8 mouse cellular contexts compared by ENCODE assay signal in genomic region chr11:101617849-101618248, GRCm38 (mm10). TPM values are rescaled to one million over a fixed set of nuclear protein-coding genes. Genes with fewer than 3 reads are reported as not detected.
DNase-seq lines count a peak whose midpoint lies in the region; ATAC-seq and TF ChIP-seq lines count a peak whose summit lies in the region.

No protein-coding gene starts in this region.

- TF ChIP-seq CTCF in brain, embryonic 14.5 days (IDR thresholded peaks at IDR 0.05; ENCODE audit: borderline replicate concordance, extremely low read depth, insufficient read depth, insufficient read length): no peak
- no peak for TF ChIP-seq CTCF in liver, embryonic 14.5 days (IDR thresholded peaks at IDR 0.05; ENCODE audit: low read depth)
- TF ChIP-seq CTCF in cerebellum, adult 2 months (IDR thresholded peaks at IDR 0.05; ENCODE audit: borderline replicate concordance, insufficient read depth, low read depth, low read length): no peak

- H3K27me3 ChIP-seq in heart, embryonic 16.5 days (ENCODE audit: control insufficient read depth, insufficient read depth, low read length): no peaks in the 10 kb centered on the region
- no peaks in the 10 kb centered on the region for H3K27me3 ChIP-seq in liver, embryonic 14.5 days (ENCODE audit: control insufficient read depth, insufficient read depth, low read length)
- H3K27me3 ChIP-seq in neural tube, embryonic 14.5 days (ENCODE audit: control insufficient read depth, insufficient read depth, low read length): no peaks in the 10 kb centered on the region
- H3K27me3 ChIP-seq in cerebellum, adult 2 months (ENCODE audit: control insufficient read depth, insufficient read depth, low read length): no peaks in the 10 kb centered on the region

- peak overlapping the region; percentile 7; the same call in 1 of the 2 replicates for H3K4me2 ChIP-seq in heart, embryonic 16.5 days (ENCODE audit: low read depth, low read length)
- peak overlapping the region; percentile 13; the same call in 1 of the 2 replicates for H3K4me2 ChIP-seq in liver, embryonic 14.5 days (ENCODE audit: low read depth)
- peak overlapping the region; percentile 8; the same call in 1 of the 2 replicates for H3K4me2 ChIP-seq in neural tube, embryonic 14.5 days (ENCODE audit: low read depth, low read length)

- no peak for TF ChIP-seq EP300 in liver, embryonic 14.5 days (IDR thresholded peaks at IDR 0.05; ENCODE audit: low read depth)

- H3K27ac ChIP-seq in heart, embryonic 16.5 days (ENCODE audit: low read length): no peak overlapping the region
- H3K27ac ChIP-seq in liver, embryonic 14.5 days: no peak overlapping the region; the same call in 1 of the 2 replicates
- H3K27ac ChIP-seq in neural tube, embryonic 14.5 days (ENCODE audit: low read depth, low read length): no peak overlapping the region; the same call in 1 of the 2 replicates
- H3K27ac ChIP-seq in cerebellum, adult 2 months (ENCODE audit: insufficient read depth, low read length): no peak overlapping the region

- no peaks in the 10 kb centered on the region for H3K36me3 ChIP-seq in heart, embryonic 16.5 days (ENCODE audit: control insufficient read depth, insufficient read depth)
- H3K36me3 ChIP-seq in liver, embryonic 14.5 days (replicated peaks; ENCODE audit: control insufficient read depth, insufficient read depth, low read depth): no peaks in the 10 kb centered on the region
- H3K36me3 ChIP-seq in neural tube, embryonic 14.5 days (ENCODE audit: control insufficient read depth, insufficient read depth, low read length): no peaks in the 10 kb centered on the region

- peaks cover 4% of the 10 kb centered on the region for H3K4me1 ChIP-seq in heart, embryonic 16.5 days (ENCODE audit: control insufficient read depth, insufficient read depth, low read length)
- peaks cover 35 to 43% of the 10 kb centered on the region in 2 experiments for H3K4me1 ChIP-seq in liver, embryonic 14.5 days (replicated peaks; ENCODE audit: control insufficient read depth in 2 of 2, insufficient read depth in 2 of 2, low read length in 1 of 2)
- peaks cover 14% of the 10 kb centered on the region; the same call in 1 of the 2 replicates for H3K4me1 ChIP-seq in neural tube, embryonic 14.5 days (ENCODE audit: control insufficient read depth, insufficient read depth, low read length)
- no peaks in the 10 kb centered on the region for H3K4me1 ChIP-seq in cerebellum, adult 2 months (ENCODE audit: control insufficient read depth, insufficient read depth, low read length)

- no peak for TF ChIP-seq POLR2A in brain, embryonic 14.5 days (IDR thresholded peaks at IDR 0.05; ENCODE audit: borderline replicate concordance, extremely low read depth, insufficient read depth, insufficient read length, poor library complexity, severe bottlenecking)
- no peak for TF ChIP-seq POLR2A in cerebellum, adult 2 months (IDR thresholded peaks at IDR 0.05; ENCODE audit: borderline replicate concordance, insufficient read depth, low read length)

- no peak overlapping the region for H3K4me3 ChIP-seq in heart, embryonic 16.5 days (ENCODE audit: low read length)
- no peak overlapping the region for H3K4me3 ChIP-seq in liver, embryonic 14.5 days (ENCODE audit: insufficient read depth in 1 of 2, low read depth in 2 of 2, low read length in 2 of 2)
- H3K4me3 ChIP-seq in neural tube, embryonic 14.5 days (ENCODE audit: low read depth, low read length): no peak overlapping the region
- H3K4me3 ChIP-seq in cerebellum, adult 2 months (replicated peaks; ENCODE audit: insufficient read depth, low read depth, low read length): no peak overlapping the region

- WGBS in heart, embryonic 16.5 days: 9% methylated on average over 8 of the region's 8 CpGs
- 15% methylated on average over 8 of the region's 8 CpGs for WGBS in liver, embryonic 14.5 days (ENCODE audit: insufficient replicate concordance)
- WGBS in neural tube, embryonic 14.5 days: 5% methylated on average over 8 of the region's 8 CpGs
- 17% methylated on average over 8 of the region's 8 CpGs for WGBS in cerebellum, adult 2 months

- no peak for ATAC-seq in heart, embryonic 16.5 days (replicated peaks; ENCODE audit: extremely low read depth, insufficient read depth, low FRiP score)
- no peak for ATAC-seq in liver, embryonic 14.5 days (ENCODE audit: insufficient read depth)
- peak; percentile 70 for ATAC-seq in neural tube, embryonic 14.5 days (ENCODE audit: low read depth)

- no peak overlapping the region for H3K9ac ChIP-seq in heart, embryonic 16.5 days (ENCODE audit: low read length)
- no peak overlapping the region for H3K9ac ChIP-seq in liver, embryonic 14.5 days (replicated peaks)
- H3K9ac ChIP-seq in neural tube, embryonic 14.5 days (replicated peaks; ENCODE audit: low read depth, low read length): no peak overlapping the region

- H3K9me3 ChIP-seq in heart, embryonic 16.5 days (replicated peaks; ENCODE audit: control insufficient read depth, low read length): no peaks in the 10 kb centered on the region
- H3K9me3 ChIP-seq in liver, embryonic 14.5 days (ENCODE audit: control insufficient read depth, low read length): no peaks in the 10 kb centered on the region
- H3K9me3 ChIP-seq in neural tube, embryonic 14.5 days (ENCODE audit: control insufficient read depth, low read length): no peaks in the 10 kb centered on the region

- DNase-seq in ovary, adult 18-20 months (ENCODE audit: low spot score): peak; percentile 50
- no peak for DNase-seq in ovary, postnatal 14 days (ENCODE audit: low spot score)
- DNase-seq in brain, embryonic 14.5 days (ENCODE audit: low read depth): peak; percentile 96
- DNase-seq in liver, embryonic 14.5 days (ENCODE audit: low read depth in 3 of 3, low spot score in 3 of 3): peak in 2 of 3 experiments; percentile 67 to 68
- no peak for DNase-seq in cerebellum, adult 2 months
- no peak for DNase-seq in gastrocnemius, adult 18-20 months (ENCODE audit: low spot score)

RNA-seq across cellular contexts. Expression of gene Rdm1, which starts 9.1 kb away (rescaled TPM):
- polyA plus RNA-seq in brain, embryonic 14.5 days (2012; rRNA removed): 13.7 and 25.0 TPM in 2 replicates
- 48.5 and 53.1 TPM in 2 replicates for polyA plus RNA-seq in heart, embryonic 16.5 days (2015; fragmentation: Nextera tagmentation; extraction: Ambion mirVana)
- 3.8 and 5.7 TPM in 2 replicates for polyA plus RNA-seq in liver, embryonic 14.5 days (2012; rRNA removed)
- 9.4 and 10.4 TPM in 2 replicates for polyA plus RNA-seq in liver, embryonic 14.5 days (2014; fragmentation: Nextera tagmentation; extraction: Ambion mirVana)
- 9.4 and 11.1 TPM in 2 replicates for polyA plus RNA-seq in neural tube, embryonic 14.5 days (2014; fragmentation: Nextera tagmentation; extraction: Ambion mirVana)
- polyA plus RNA-seq in cerebellum, adult 2 months (2012; rRNA removed): 13.7 and 13.9 TPM in 2 replicates
- 10 to 100 TPM; 30.1 to 31.5 TPM for total RNA-seq in gastrocnemius, adult 18-20 months (2021)

RNA-seq across cellular contexts. Expression of gene Gm11634, which starts 18.8 kb away (rescaled TPM):
- not detected in 2 replicates for polyA plus RNA-seq in brain, embryonic 14.5 days (2012; rRNA removed)
- polyA plus RNA-seq in heart, embryonic 16.5 days (2015; fragmentation: Nextera tagmentation; extraction: Ambion mirVana): not detected in 2 replicates
- polyA plus RNA-seq in liver, embryonic 14.5 days (2012; rRNA removed): not detected in 2 replicates
- polyA plus RNA-seq in liver, embryonic 14.5 days (2014; fragmentation: Nextera tagmentation; extraction: Ambion mirVana): not detected in 2 replicates
- not detected in 2 replicates for polyA plus RNA-seq in neural tube, embryonic 14.5 days (2014; fragmentation: Nextera tagmentation; extraction: Ambion mirVana)
- not detected in 2 replicates for polyA plus RNA-seq in cerebellum, adult 2 months (2012; rRNA removed)
- not detected for total RNA-seq in gastrocnemius, adult 18-20 months (2021)

RNA-seq across cellular contexts. Expression of gene Tmem106a, which starts 35.8 kb away (rescaled TPM):
- polyA plus RNA-seq in brain, embryonic 14.5 days (2012; rRNA removed): 3.6 and 5.3 TPM in 2 replicates
- 3.5 and 4.3 TPM in 2 replicates for polyA plus RNA-seq in heart, embryonic 16.5 days (2015; fragmentation: Nextera tagmentation; extraction: Ambion mirVana)
- polyA plus RNA-seq in liver, embryonic 14.5 days (2012; rRNA removed): 5.7 and 7.3 TPM in 2 replicates
- polyA plus RNA-seq in liver, embryonic 14.5 days (2014; fragmentation: Nextera tagmentation; extraction: Ambion mirVana): 5.4 and 7.5 TPM in 2 replicates
- 3.6 and 3.9 TPM in 2 replicates for polyA plus RNA-seq in neural tube, embryonic 14.5 days (2014; fragmentation: Nextera tagmentation; extraction: Ambion mirVana)
- polyA plus RNA-seq in cerebellum, adult 2 months (2012; rRNA removed): 1.6 and 2.0 TPM in 2 replicates
- total RNA-seq in gastrocnemius, adult 18-20 months (2021): 1 to 10 TPM; 1.5 to 2.4 TPM

RNA-seq across cellular contexts. Expression of gene Arl4d, which starts 47.5 kb away (rescaled TPM):
- 18.9 and 42.0 TPM in 2 replicates for polyA plus RNA-seq in brain, embryonic 14.5 days (2012; rRNA removed)
- polyA plus RNA-seq in heart, embryonic 16.5 days (2015; fragmentation: Nextera tagmentation; extraction: Ambion mirVana): 6.4 and 7.8 TPM in 2 replicates
- 0.48 and 0.84 TPM in 2 replicates for polyA plus RNA-seq in liver, embryonic 14.5 days (2012; rRNA removed)
- 0.46 and 0.72 TPM in 2 replicates for polyA plus RNA-seq in liver, embryonic 14.5 days (2014; fragmentation: Nextera tagmentation; extraction: Ambion mirVana)
- polyA plus RNA-seq in neural tube, embryonic 14.5 days (2014; fragmentation: Nextera tagmentation; extraction: Ambion mirVana): 6.0 and 7.5 TPM in 2 replicates
- 14.5 and 16.6 TPM in 2 replicates for polyA plus RNA-seq in cerebellum, adult 2 months (2012; rRNA removed)
- 10 to 100 TPM in 1 of 2 experiments, 1 to 10 TPM in 1; 6.1 to 23.4 TPM for total RNA-seq in gastrocnemius, adult 18-20 months (2021)

Comparison
In these comparisons a context has a peak if more than half of its experiments do, and no peak if none do; other contexts are left out.
1. DNase-seq: peak in ovary, adult 18-20 months (single experiment), brain, embryonic 14.5 days (single experiment) and liver, embryonic 14.5 days (2 of 3); none in ovary, postnatal 14 days (single experiment), cerebellum, adult 2 months (0 of 2) and gastrocnemius, adult 18-20 months (single experiment).
2. Peak in every context shown above with its lines, with median percentiles within 50 percentile points of each other: H3K4me2 ChIP-seq.